Mouse (Mus musculus): ENCODE data around the gene Snx25. TPM values are rescaled to one million over a fixed set of nuclear protein-coding genes. Genes with fewer than 3 reads are reported as not detected.

Snx25 gene
- polyA plus RNA-seq, 1 experiment from 2014 or later, result 10.6 TPM

DNA sequence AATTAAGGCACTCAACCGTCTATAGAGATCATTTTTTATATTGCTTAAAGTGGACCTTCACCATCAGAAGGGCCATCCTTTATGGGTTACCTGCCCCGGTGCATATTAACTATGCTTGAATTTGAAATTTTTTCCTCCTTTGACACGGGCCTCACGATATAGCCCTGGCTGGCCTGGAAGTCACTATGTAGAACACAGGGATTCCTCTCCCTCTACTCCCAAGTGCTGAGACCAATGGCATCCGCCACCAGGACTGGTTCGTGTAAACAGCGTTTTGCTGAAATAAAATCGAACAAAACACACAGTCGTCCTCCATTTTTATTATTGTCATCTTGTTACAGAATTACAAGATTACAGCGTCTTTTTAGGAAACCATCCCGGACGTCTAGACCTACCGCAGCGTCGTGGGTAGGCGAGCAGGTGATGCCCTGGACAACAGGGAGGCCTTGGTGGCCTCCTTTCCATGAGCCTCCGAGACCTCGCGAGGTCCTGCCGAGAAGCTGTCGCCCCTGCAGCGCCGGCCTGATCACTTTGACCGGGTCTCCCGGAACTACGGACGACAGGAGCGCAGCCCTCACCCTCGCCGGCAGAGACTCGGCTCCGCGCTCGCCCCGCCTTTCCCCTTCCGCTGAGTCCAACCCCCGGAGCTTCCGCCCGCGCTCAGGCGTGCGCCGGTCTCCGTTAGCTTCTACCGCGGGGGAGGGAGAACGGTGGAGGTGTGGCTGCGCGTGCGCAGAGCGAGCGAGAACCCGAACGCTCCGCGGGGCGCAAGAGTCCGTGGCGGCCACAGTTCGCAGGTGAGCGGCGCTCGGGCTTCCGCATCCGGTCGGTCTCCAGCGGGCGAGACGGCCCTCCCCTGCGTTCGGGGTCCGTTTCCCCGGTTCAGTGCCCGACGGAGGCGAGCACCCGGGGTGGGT is 11.3 kb upstream of the Snx25 start:
- ATAC-seq (replicated peaks; ENCODE audit: low FRiP score), result peak; percentile 98
- Histone ChIP-seq H3K27me3 (replicated peaks; ENCODE audit: control insufficient read depth, insufficient read depth, low read length) (no peaks in the 10 kb centered on the region), H3K9ac (ENCODE audit: low read depth, low read length) (peak overlapping the region; percentile 93), H3K36me3 (ENCODE audit: control insufficient read depth, insufficient read depth, low read length) (no peaks in the 10 kb centered on the region), H3K4me3 (ENCODE audit: low read depth, low read length) (peak overlapping the region; percentile 82), H3K4me2 (peak overlapping the region; percentile 74), H3K4me1 (replicated peaks; ENCODE audit: control insufficient read depth, insufficient read depth, low read length) (peaks cover 13% of the 10 kb centered on the region), H3K9me3 (ENCODE audit: control insufficient read depth, low read length) (no peaks in the 10 kb centered on the region), H3K27ac (ENCODE audit: low read depth, low read length) (peak overlapping the region; percentile 49)
- peak; percentile 94 for DNase-seq (ENCODE audit: low spot score)
- WGBS, result 2% methylated on average over 74 of the region's 77 CpGs

DNA sequence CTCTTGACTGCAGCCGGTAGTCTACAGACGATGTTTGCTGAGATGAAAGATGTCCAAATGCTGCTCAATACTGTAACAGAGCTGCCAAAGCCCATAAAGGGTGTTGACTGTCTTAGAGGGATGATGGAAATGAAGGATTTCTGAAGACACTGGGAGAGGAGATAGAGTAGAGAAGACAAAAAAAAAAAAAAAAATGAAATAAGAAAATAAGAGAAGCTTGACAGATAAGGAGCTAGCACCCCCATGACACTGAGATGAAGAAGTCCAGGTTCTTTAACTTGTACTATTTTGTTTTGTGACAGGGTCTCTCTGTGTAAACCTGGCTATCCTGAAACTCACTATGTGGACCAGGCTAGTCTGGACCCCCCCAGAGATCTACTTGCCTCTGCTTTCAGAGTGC is 1.1 kb upstream of the Snx25 start:
- no peak overlapping the region; the same call in 1 of the 2 replicates for H3K9ac ChIP-seq (ENCODE audit: low read depth, low read length)
- 29% methylated on average over 2 of the region's 2 CpGs for WGBS
- H3K9me3 ChIP-seq (ENCODE audit: control insufficient read depth, low read length), result no peaks in the 10 kb centered on the region
- peak overlapping the region; percentile 92 for H3K4me2 ChIP-seq
- peak overlapping the region; percentile 91 for H3K4me3 ChIP-seq (ENCODE audit: low read depth, low read length)
- H3K27ac ChIP-seq (ENCODE audit: low read depth, low read length), result no peak overlapping the region
- no peaks in the 10 kb centered on the region for H3K36me3 ChIP-seq (ENCODE audit: control insufficient read depth, insufficient read depth, low read length)
- no peaks in the 10 kb centered on the region for H3K27me3 ChIP-seq (replicated peaks; ENCODE audit: control insufficient read depth, insufficient read depth, low read length)
- peaks cover 13% of the 10 kb centered on the region; the same call in 1 of the 2 replicates for H3K4me1 ChIP-seq (replicated peaks; ENCODE audit: control insufficient read depth, insufficient read depth, low read length)
- no peak for ATAC-seq (replicated peaks; ENCODE audit: low FRiP score)
- DNase-seq (ENCODE audit: low spot score), result no peak

DNA sequence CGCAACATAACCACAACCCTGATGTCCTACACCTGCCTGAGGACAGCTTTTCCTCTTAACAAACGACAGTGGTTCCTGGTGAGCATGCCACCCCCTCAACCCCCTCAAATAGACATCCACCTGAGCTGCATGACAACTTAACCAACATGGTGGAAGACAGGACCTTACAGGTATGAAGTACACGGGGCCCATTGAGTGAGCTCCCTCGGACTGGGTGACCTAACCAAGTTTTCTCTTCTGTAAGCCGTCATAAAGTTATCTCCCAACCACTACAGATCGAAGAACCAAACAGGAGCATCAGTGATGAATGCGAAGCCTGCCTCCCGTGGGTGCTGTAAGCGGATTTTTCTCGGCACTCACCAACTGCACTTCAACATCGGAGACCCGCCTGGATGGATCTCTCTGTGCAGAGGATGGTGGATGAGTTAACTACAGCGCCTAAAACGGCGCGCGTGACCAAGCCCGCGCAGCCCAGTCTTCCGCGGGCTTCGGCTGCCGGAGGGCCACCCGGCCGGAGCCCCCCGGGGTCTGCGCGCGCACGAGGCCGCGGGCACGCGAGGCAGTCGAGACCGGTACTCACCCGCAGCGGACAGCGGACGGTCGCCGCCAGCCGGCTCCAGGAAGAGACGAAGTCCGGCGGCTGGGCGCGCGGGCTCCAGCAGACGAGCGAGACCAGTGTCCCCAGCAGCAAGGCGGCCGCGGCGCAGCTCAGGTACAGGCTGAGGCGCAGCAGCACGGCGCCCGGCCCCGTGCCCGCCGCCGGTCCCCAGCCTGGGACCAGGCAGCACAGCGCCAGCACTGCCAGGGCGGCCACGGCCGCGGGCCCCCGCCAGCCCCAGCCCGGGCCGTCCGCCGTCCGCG is 527 bp downstream of the Snx25 start, which contains the start of gene Cfap97:
Gene Cfap97 (plus strand): TSS at position 570 of the 861 bp plus-strand sequence.
- H3K4me1 ChIP-seq (replicated peaks; ENCODE audit: control insufficient read depth, insufficient read depth, low read length), result peaks cover 13% of the 10 kb centered on the region; the same call in 1 of the 2 replicates
- H3K27ac ChIP-seq (ENCODE audit: low read depth, low read length), result peak within 1 kb of the TSS; percentile 28; the same call in 1 of the 2 replicates
- H3K36me3 ChIP-seq (ENCODE audit: control insufficient read depth, insufficient read depth, low read length), result no peaks in the 10 kb centered on the region
- ATAC-seq (replicated peaks; ENCODE audit: low FRiP score) (peak; percentile 69), DNase-seq (ENCODE audit: low spot score) (peak; percentile 69)
- peak within 1 kb of the TSS; percentile 91 for H3K4me3 ChIP-seq (ENCODE audit: low read depth, low read length)
- peak within 1 kb of the TSS; percentile 84 for H3K9ac ChIP-seq (ENCODE audit: low read depth, low read length)
- no peaks in the 10 kb centered on the region for H3K27me3 ChIP-seq (replicated peaks; ENCODE audit: control insufficient read depth, insufficient read depth, low read length)
- H3K4me2 ChIP-seq, result peak within 1 kb of the TSS; percentile 92
- WGBS, result 1% methylated on average over 64 of the region's 75 CpGs
- H3K9me3 ChIP-seq (ENCODE audit: control insufficient read depth, low read length), result no peaks in the 10 kb centered on the region

DNA sequence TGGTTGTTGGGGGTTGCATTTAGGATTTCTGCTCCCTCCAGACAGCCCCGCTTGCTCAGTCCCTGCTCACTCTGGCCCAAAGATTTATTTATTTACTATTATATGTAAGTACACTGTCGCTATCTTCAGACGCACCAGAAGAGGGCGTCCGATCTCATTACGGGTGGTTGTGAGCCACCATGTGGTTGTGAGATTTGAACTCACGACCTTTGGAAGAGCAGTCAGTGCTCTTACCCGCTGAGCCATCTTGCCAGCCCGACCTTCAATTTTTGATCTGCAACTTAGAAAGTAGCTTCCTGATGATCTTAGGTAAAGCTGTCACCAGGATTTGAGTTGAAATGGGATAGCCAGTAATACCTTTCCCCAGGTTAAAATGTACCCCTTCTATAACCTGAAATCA is 2.2 kb downstream of the Snx25 start:
- Histone ChIP-seq H3K4me3 (ENCODE audit: low read depth, low read length) (no peak overlapping the region), H3K4me2 (no peak overlapping the region), H3K27ac (ENCODE audit: low read depth, low read length) (no peak overlapping the region), H3K9me3 (ENCODE audit: control insufficient read depth, low read length) (no peaks in the 10 kb centered on the region), H3K4me1 (replicated peaks; ENCODE audit: control insufficient read depth, insufficient read depth, low read length) (peaks cover 17% of the 10 kb centered on the region; the same call in 1 of the 2 replicates), H3K9ac (ENCODE audit: low read depth, low read length) (no peak overlapping the region), H3K27me3 (replicated peaks; ENCODE audit: control insufficient read depth, insufficient read depth, low read length) (no peaks in the 10 kb centered on the region), H3K36me3 (ENCODE audit: control insufficient read depth, insufficient read depth, low read length) (no peaks in the 10 kb centered on the region)
- no peak for ATAC-seq (replicated peaks; ENCODE audit: low FRiP score)
- no peak for DNase-seq (ENCODE audit: low spot score)
- 77% methylated on average over 9 of the region's 9 CpGs for WGBS

DNA sequence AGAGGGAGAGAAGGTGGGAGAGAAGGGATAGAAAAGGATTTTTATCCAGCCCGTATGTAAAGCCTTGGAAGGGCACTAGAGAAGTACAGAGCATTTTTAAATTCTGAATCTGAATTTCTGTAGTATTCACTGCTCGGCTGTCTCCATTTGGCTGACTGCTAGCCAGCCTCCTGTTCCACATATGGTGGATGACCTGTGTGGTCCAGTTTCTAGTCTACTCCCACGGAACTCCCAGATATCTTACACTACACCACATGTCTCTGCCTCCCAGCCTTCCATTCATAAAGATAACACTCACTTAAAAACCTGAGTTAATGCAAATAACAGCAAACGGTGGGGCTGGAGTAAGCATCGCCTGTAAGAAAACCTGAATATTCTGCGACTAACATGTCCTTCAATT is 2.7 kb downstream of the Snx25 start:
- no peak overlapping the region for H3K4me3 ChIP-seq (ENCODE audit: low read depth, low read length)
- H3K4me1 ChIP-seq (replicated peaks; ENCODE audit: control insufficient read depth, insufficient read depth, low read length), result peaks cover 21% of the 10 kb centered on the region
- no peak overlapping the region for H3K27ac ChIP-seq (ENCODE audit: low read depth, low read length)
- H3K27me3 ChIP-seq (replicated peaks; ENCODE audit: control insufficient read depth, insufficient read depth, low read length), result no peaks in the 10 kb centered on the region
- H3K4me2 ChIP-seq, result no peak overlapping the region
- DNase-seq (ENCODE audit: low spot score), result no peak
- H3K9ac ChIP-seq (ENCODE audit: low read depth, low read length), result no peak overlapping the region
- no peak for ATAC-seq (replicated peaks; ENCODE audit: low FRiP score)
- no peaks in the 10 kb centered on the region for H3K36me3 ChIP-seq (ENCODE audit: control insufficient read depth, insufficient read depth, low read length)
- WGBS, result 69% methylated on average over 6 of the region's 6 CpGs
- no peaks in the 10 kb centered on the region for H3K9me3 ChIP-seq (ENCODE audit: control insufficient read depth, low read length)

DNA sequence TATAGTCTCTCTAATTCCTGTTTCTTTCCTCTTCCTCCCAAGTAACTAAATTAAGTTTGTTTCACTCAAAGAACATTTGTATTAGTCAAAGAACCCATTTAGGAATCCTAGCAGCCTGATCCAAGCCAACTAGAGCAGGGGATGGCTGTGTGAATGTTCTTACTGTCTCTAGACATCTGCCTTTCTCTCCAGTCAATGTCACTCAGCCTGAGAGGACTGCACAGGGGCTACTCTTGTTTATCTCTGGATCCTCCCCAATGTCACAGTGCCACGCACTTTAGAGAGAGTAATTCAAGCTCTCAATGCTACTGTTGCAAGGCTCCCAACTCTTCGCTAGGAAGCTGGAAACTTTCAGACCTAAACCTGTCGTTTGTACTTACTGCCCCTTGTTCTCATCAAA is 5.8 kb downstream of the Snx25 start:
- ATAC-seq (replicated peaks; ENCODE audit: low FRiP score) (no peak), DNase-seq (ENCODE audit: low spot score) (no peak)
- 42% methylated on average over 3 of the region's 3 CpGs for WGBS
- Histone ChIP-seq H3K4me3 (ENCODE audit: low read depth, low read length) (no peak overlapping the region), H3K9ac (ENCODE audit: low read depth, low read length) (no peak overlapping the region), H3K27me3 (replicated peaks; ENCODE audit: control insufficient read depth, insufficient read depth, low read length) (no peaks in the 10 kb centered on the region), H3K9me3 (ENCODE audit: control insufficient read depth, low read length) (no peaks in the 10 kb centered on the region), H3K4me1 (replicated peaks; ENCODE audit: control insufficient read depth, insufficient read depth, low read length) (peaks cover 31% of the 10 kb centered on the region), H3K4me2 (no peak overlapping the region), H3K36me3 (ENCODE audit: control insufficient read depth, insufficient read depth, low read length) (no peaks in the 10 kb centered on the region), H3K27ac (ENCODE audit: low read depth, low read length) (no peak overlapping the region)

DNA sequence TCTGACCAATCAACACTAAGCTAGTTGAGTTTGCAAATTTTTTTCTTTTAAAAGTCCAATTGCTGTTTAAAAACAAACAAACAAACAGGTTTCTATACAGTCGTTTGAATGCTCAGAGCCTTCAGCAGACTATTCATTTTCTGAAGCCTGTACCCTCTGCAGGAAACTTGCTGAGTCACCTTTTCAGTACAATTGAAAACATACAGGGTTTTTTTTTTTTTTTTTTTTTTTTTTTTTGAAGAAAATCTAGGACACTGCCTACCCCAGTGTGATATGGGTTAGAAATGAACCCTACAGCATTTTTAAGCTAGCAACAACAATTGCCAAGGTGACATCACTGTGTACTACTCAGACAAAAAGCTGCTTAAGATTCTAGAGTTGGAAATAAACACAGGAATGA is 8.0 kb downstream of the Snx25 start:
- Histone ChIP-seq H3K9me3 (ENCODE audit: control insufficient read depth, low read length) (no peaks in the 10 kb centered on the region), H3K4me1 (replicated peaks; ENCODE audit: control insufficient read depth, insufficient read depth, low read length) (peaks cover 27% of the 10 kb centered on the region), H3K4me2 (no peak overlapping the region), H3K27me3 (replicated peaks; ENCODE audit: control insufficient read depth, insufficient read depth, low read length) (no peaks in the 10 kb centered on the region), H3K4me3 (ENCODE audit: low read depth, low read length) (no peak overlapping the region), H3K9ac (ENCODE audit: low read depth, low read length) (no peak overlapping the region), H3K36me3 (ENCODE audit: control insufficient read depth, insufficient read depth, low read length) (no peaks in the 10 kb centered on the region), H3K27ac (ENCODE audit: low read depth, low read length) (no peak overlapping the region)
- ATAC-seq (replicated peaks; ENCODE audit: low FRiP score) (peak; percentile 37; the same call in 1 of the 2 replicates), DNase-seq (ENCODE audit: low spot score) (no peak)
- 46% methylated on average over 1 of the region's 1 CpGs for WGBS

DNA sequence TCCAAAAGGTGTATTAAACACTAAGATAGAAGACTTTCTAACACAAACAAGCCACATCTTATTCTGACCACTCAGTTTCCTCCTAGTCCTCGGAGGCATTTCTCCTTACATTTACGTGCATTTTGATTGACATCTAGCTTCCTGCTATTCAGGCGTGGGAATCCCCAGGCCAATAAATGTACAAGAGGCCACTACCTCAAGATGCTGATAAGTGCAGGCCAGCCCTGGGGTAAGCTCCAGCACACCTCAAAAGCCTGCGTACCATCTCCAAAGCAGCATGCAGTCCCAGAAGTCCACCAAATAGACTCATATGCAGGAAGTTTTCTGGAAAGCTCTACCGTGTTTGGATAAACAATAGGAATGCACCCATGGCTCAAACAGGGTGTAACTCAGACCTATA is 8.5 kb downstream of the Snx25 start:
- ATAC-seq (replicated peaks; ENCODE audit: low FRiP score), result 0 out of 2 replicates have a peak, but pooled peaks have one; percentile 29
- H3K27me3 ChIP-seq (replicated peaks; ENCODE audit: control insufficient read depth, insufficient read depth, low read length), result no peaks in the 10 kb centered on the region
- 44% methylated on average over 5 of the region's 5 CpGs for WGBS
- H3K9ac ChIP-seq (ENCODE audit: low read depth, low read length), result no peak overlapping the region
- H3K27ac ChIP-seq (ENCODE audit: low read depth, low read length), result no peak overlapping the region
- peaks cover 24% of the 10 kb centered on the region for H3K4me1 ChIP-seq (replicated peaks; ENCODE audit: control insufficient read depth, insufficient read depth, low read length)
- 0 out of 2 replicates have a peak overlapping the region, but pooled peaks have one; percentile 8 for H3K4me2 ChIP-seq
- H3K9me3 ChIP-seq (ENCODE audit: control insufficient read depth, low read length), result no peaks in the 10 kb centered on the region
- H3K4me3 ChIP-seq (ENCODE audit: low read depth, low read length), result no peak overlapping the region
- H3K36me3 ChIP-seq (ENCODE audit: control insufficient read depth, insufficient read depth, low read length), result no peaks in the 10 kb centered on the region
- DNase-seq (ENCODE audit: low spot score), result no peak
